Mouse (Mus musculus) large intestine, adult 2 months (tissue): Measurements from ENCODE around the gene Gmeb2. TPM values are rescaled to one million over a fixed set of nuclear protein-coding genes. Genes with fewer than 3 reads are reported as not detected.

Experiments
- polyA plus RNA-seq: library from polyadenylated mRNA; depleted of rRNA; stranded (reverse); fragments of >200 nt; gene quantifications from 2 replicates; pipeline ENCODE4 v1.2.3, GENCODE M21; 2012; rRNA removed

Gene Gmeb2
- polyA plus RNA-seq, 1 experiment: 17.5 TPM

Other genes with a start within 250 kb of the Gmeb2 start
- gene Chrna4, start 244.5 kb downstream of the Gmeb2 start, polyA plus RNA-seq: 0.05 and 0.08 TPM in 2 replicates
- 0.37 and 0.43 TPM in 2 replicates for gene Kcnq2, start 152.7 kb downstream of the Gmeb2 start, polyA plus RNA-seq
- 3.4 and 3.9 TPM in 2 replicates for gene Eef1a2, start 131.0 kb downstream of the Gmeb2 start, polyA plus RNA-seq
- gene Ppdpf, start 100.8 kb downstream of the Gmeb2 start, polyA plus RNA-seq: 168 and 172 TPM in 2 replicates
- 23.9 and 28.2 TPM in 2 replicates for gene Ptk6, start 85.2 kb downstream of the Gmeb2 start, polyA plus RNA-seq
- gene Srms, start 74.8 kb downstream of the Gmeb2 start, polyA plus RNA-seq: 0.87 and 1.3 TPM in 2 replicates
- gene Fndc11, start 68.0 kb downstream of the Gmeb2 start, polyA plus RNA-seq: 0.32 and 0.77 TPM in 2 replicates
- 24.7 and 67.9 TPM in 2 replicates for gene Helz2, start 46.0 kb downstream of the Gmeb2 start, polyA plus RNA-seq
- 2.8 and 4.3 TPM in 2 replicates for gene Stmn3, start 26.5 kb upstream of the Gmeb2 start, polyA plus RNA-seq
- gene Rtel1, start 31.7 kb upstream of the Gmeb2 start, polyA plus RNA-seq: 39.6 and 46.1 TPM in 2 replicates
- gene Zgpat, start 76.9 kb upstream of the Gmeb2 start, polyA plus RNA-seq: 16.7 and 26.7 TPM in 2 replicates
- gene Arfrp1, start 77.4 kb upstream of the Gmeb2 start, polyA plus RNA-seq: 29.3 and 29.6 TPM in 2 replicates
- 37.6 and 48.7 TPM in 2 replicates for gene Lime1, start 92.0 kb upstream of the Gmeb2 start, polyA plus RNA-seq
- gene Zbtb46, start 171.4 kb upstream of the Gmeb2 start, polyA plus RNA-seq: 1.6 and 1.7 TPM in 2 replicates
- gene Abhd16b, start 205.2 kb upstream of the Gmeb2 start, polyA plus RNA-seq: 0.05 and 0.11 TPM in 2 replicates
- gene Tpd52l2, start 209.1 kb upstream of the Gmeb2 start, polyA plus RNA-seq: 26.8 and 28.8 TPM in 2 replicates
- 38.0 and 53.9 TPM in 2 replicates for gene Dnajc5, start 232.4 kb upstream of the Gmeb2 start, polyA plus RNA-seq